Mouse (Mus musculus) MEL (cell line): ENCODE measurements around the gene Prr22. TPM values are rescaled to one million over a fixed set of nuclear protein-coding genes. Genes with fewer than 3 reads are reported as not detected.

Experiments
- DNase-seq: peaks from one replicate; pipeline ENCODE4 v3.0.0; 2011; ENCODE audit warnings: low read depth, low spot score
- H3K27ac ChIP-seq: 2 replicates; pipeline ENCODE4 v1.5.1; 2012; ENCODE audit warnings: low read depth, mild to moderate bottlenecking, control low read depth, low read length, moderate library complexity; ENCODE audit not compliant: control insufficient read depth
- H3K27me3 ChIP-seq, 2 experiments: fragments of 150-350 bp in 1 of 2; sonication (generic) in 1 of 2; 2 replicates each; pipeline ENCODE4 v1.6.1; 2012; ENCODE audit warnings: low read length in 2 of 2, mild to moderate bottlenecking in 2 of 2, improper control_type of control experiment in 1 of 2, moderate library complexity in 1 of 2; ENCODE audit not compliant: insufficient read depth in 2 of 2, control insufficient read depth in 1 of 2
- H3K36me3 ChIP-seq, 2 experiments: 2 replicates each; pipeline ENCODE4 v1.6.1; 2012 to 2014; ENCODE audit warnings: low read length in 2 of 2, improper control_type of control experiment in 1 of 2, inconsistent platforms in 1 of 2, mild to moderate bottlenecking in 1 of 2; ENCODE audit not compliant: insufficient read depth in 2 of 2, control insufficient read depth in 1 of 2
- H3K4me1 ChIP-seq, 2 experiments: fragments of 150-350 bp in 1 of 2; sonication (generic) in 1 of 2; 2 replicates each; pipeline ENCODE4 v1.6.1; 2012; ENCODE audit warnings: low read length in 2 of 2, improper control_type of control experiment in 1 of 2, mild to moderate bottlenecking in 1 of 2; ENCODE audit not compliant: insufficient read depth in 2 of 2, control insufficient read depth in 1 of 2
- H3K4me3 ChIP-seq, 2 experiments: fragments of 150-350 bp in 1 of 2; sonication (generic) in 1 of 2; 2 replicates each; pipeline ENCODE4 v1.5.1; 2012; ENCODE audit warnings: low read depth in 2 of 2, low read length in 2 of 2, mild to moderate bottlenecking in 2 of 2, moderate library complexity in 2 of 2, control low read depth in 1 of 2, improper control_type of control experiment in 1 of 2; ENCODE audit not compliant: control insufficient read depth in 1 of 2, insufficient read depth in 1 of 2
- H3K79me2 ChIP-seq: 2 replicates; pipeline ENCODE4 v1.6.1; 2012; ENCODE audit warnings: mild to moderate bottlenecking, low read length, moderate library complexity; ENCODE audit not compliant: control insufficient read depth, poor library complexity, insufficient read depth
- H3K9ac ChIP-seq: 2 replicates; pipeline ENCODE4 v1.6.1; 2012; ENCODE audit warnings: low read depth, mild to moderate bottlenecking, control low read depth, low read length, moderate library complexity; ENCODE audit not compliant: control insufficient read depth, poor library complexity, severe bottlenecking
- H3K9me3 ChIP-seq: fragments of 150-350 bp; sonication (generic); replicated peaks from 2 replicates; pipeline ENCODE4 v1.6.1; 2012; ENCODE audit warnings: mild to moderate bottlenecking, low read length, improper control_type of control experiment, moderate library complexity; ENCODE audit not compliant: insufficient read depth
- CHD2 ChIP-seq: IDR thresholded peaks from 2 replicates; pipeline ENCODE4 v1.6.1; 2011; ENCODE audit warnings: low read length, improper control_type of control experiment
- CTCF ChIP-seq, 3 experiments: IDR thresholded peaks in 2 of 3; conservative IDR thresholded peaks in 1 of 3; 2 replicates each; pipeline ENCODE4 v1.5.1; 2011 to 2012; ENCODE audit warnings: low read length in 3 of 3, low read depth in 2 of 3, mild to moderate bottlenecking in 2 of 3, improper control_type of control experiment in 1 of 3, inconsistent platforms in 1 of 3, mixed read lengths in 1 of 3, moderate library complexity in 1 of 3; ENCODE audit not compliant: control insufficient read depth in 1 of 3, insufficient read depth in 1 of 3, poor library complexity in 1 of 3, severe bottlenecking in 1 of 3
- GABPA ChIP-seq: IDR thresholded peaks from 2 replicates; pipeline ENCODE4 v1.6.1; 2012; ENCODE audit warnings: low read depth, mild to moderate bottlenecking, inconsistent platforms, low read length, improper control_type of control experiment, moderate library complexity
- HCFC1 ChIP-seq: IDR thresholded peaks from 2 replicates; pipeline ENCODE4 v1.6.1; 2012; ENCODE audit warnings: low read depth, mild to moderate bottlenecking, inconsistent platforms, low read length, improper control_type of control experiment, moderate library complexity
- MAZ ChIP-seq: IDR thresholded peaks from 2 replicates; pipeline ENCODE4 v1.6.1; 2012; ENCODE audit warnings: low read depth, mild to moderate bottlenecking, inconsistent platforms, low read length, improper control_type of control experiment
- MXI1 ChIP-seq: IDR thresholded peaks from 2 replicates; pipeline ENCODE4 v1.6.1; 2011; ENCODE audit warnings: mild to moderate bottlenecking, low read depth, low read length, improper control_type of control experiment
- MYC ChIP-seq: IDR thresholded peaks from 2 replicates; pipeline ENCODE4 v1.6.1; 2011; ENCODE audit warnings: low read depth, mild to moderate bottlenecking, low read length, improper control_type of control experiment, moderate library complexity
- NRF1 ChIP-seq: IDR thresholded peaks from 2 replicates; pipeline ENCODE4 v1.6.1; 2014; ENCODE audit warnings: low read depth, mild to moderate bottlenecking, inconsistent platforms, low read length, improper control_type of control experiment, moderate library complexity; ENCODE audit not compliant: poor library complexity, insufficient read depth, severe bottlenecking
- POLR2AphosphoS5 ChIP-seq: IDR thresholded peaks from 2 replicates; pipeline ENCODE4 v1.6.1; 2012; ENCODE audit warnings: low read depth, borderline replicate concordance, mild to moderate bottlenecking, inconsistent platforms, low read length, moderate library complexity, mixed read lengths
- RAD21 ChIP-seq: IDR thresholded peaks from 2 replicates; pipeline ENCODE4 v1.6.1; 2011; ENCODE audit warnings: mild to moderate bottlenecking, low read depth, low read length, improper control_type of control experiment
- RCOR1 ChIP-seq: IDR thresholded peaks from 2 replicates; pipeline ENCODE4 v1.6.1; 2012; ENCODE audit warnings: low read depth, mild to moderate bottlenecking, inconsistent platforms, low read length, improper control_type of control experiment
- SIN3A ChIP-seq: IDR thresholded peaks from 2 replicates; pipeline ENCODE4 v1.6.1; 2012; ENCODE audit warnings: low read length, improper control_type of control experiment, inconsistent platforms
- SMC3 ChIP-seq: IDR thresholded peaks from 2 replicates; pipeline ENCODE4 v1.6.1; 2011; ENCODE audit warnings: low read depth, low read length, improper control_type of control experiment
- TBP ChIP-seq: IDR thresholded peaks from 2 replicates; pipeline ENCODE4 v1.8.0; 2011; ENCODE audit warnings: low read depth, low read length, improper control_type of control experiment
- TCF12 ChIP-seq: IDR thresholded peaks from 2 replicates; pipeline ENCODE4 v1.6.1; 2014; ENCODE audit warnings: low read depth, mild to moderate bottlenecking, inconsistent platforms, low read length, improper control_type of control experiment, moderate library complexity
- ZC3H11A ChIP-seq: IDR thresholded peaks from 2 replicates; pipeline ENCODE4 v1.6.1; 2012; ENCODE audit warnings: low read depth, mild to moderate bottlenecking, inconsistent platforms, low read length, improper control_type of control experiment
- ZMIZ1 ChIP-seq: IDR thresholded peaks from 2 replicates; pipeline ENCODE4 v1.6.1; 2012; ENCODE audit warnings: low read depth, mild to moderate bottlenecking, inconsistent platforms, low read length, improper control_type of control experiment, moderate library complexity
- polyA plus RNA-seq, 2 experiments: library from polyadenylated mRNA; stranded (reverse) in 1 of 2; unstranded in 1 of 2; fragments of >175 nt in 1 of 2; fragments of >200 nt in 1 of 2; gene quantifications; 2 replicates each; pipeline versions ENCODE4 v1.2.1 to v1.2.4; 2012; ENCODE audit warnings: low replicate concordance in 2 of 2, low read depth in 1 of 2; ENCODE audit not compliant: insufficient read length in 2 of 2, insufficient read depth in 1 of 2, missing spikeins in 1 of 2
- total RNA-seq: library from RNA; depleted of rRNA; stranded (reverse); fragments of 300-350 nt; gene quantifications from 2 replicates; pipeline ENCODE4 v1.2.3, GENCODE M21; 2012

The Prr22 gene
- total and polyA plus RNA-seq, 3 experiments = 1.3 to 5.5 TPM; not detected in 1

GRCm38 (mm10) chr17:56729151-56729550, 40.9 kb upstream of the Prr22 start:
- Histone ChIP-seq H3K27me3 (peaks cover 0 to 1% of the 10 kb centered on the region in 2 experiments; a peak in 3 of 4 replicates), H3K36me3 (no peaks in the 10 kb centered on the region), H3K9me3 (no peaks in the 10 kb centered on the region), H3K9ac (no peak overlapping the region), H3K79me2 (no peaks in the 10 kb centered on the region), H3K4me1 (no peaks in the 10 kb centered on the region), H3K4me3 (no peak overlapping the region), H3K27ac (no peak overlapping the region)
- TF ChIP-seq SMC3 (no peak), RCOR1 (no peak), HCFC1 (no peak), CHD2 (no peak), MXI1 (no peak), TBP (no peak), ZMIZ1 (no peak), ZC3H11A (no peak), GABPA (no peak), SIN3A (no peak), POLR2AphosphoS5 (no peak)
- no peak for DNase-seq

- no peak overlapping the region for H3K9ac ChIP-seq
- TF ChIP-seq NRF1 (no peak), HCFC1 (no peak), MYC (no peak), RCOR1 (no peak), TCF12 (no peak)
- TF ChIP-seq, all 39 proteins: peak for 0
- Histone ChIP-seq H3K4me3 (no peak overlapping the region), H3K79me2 (no peaks in the 10 kb centered on the region), H3K9me3 (no peaks in the 10 kb centered on the region), H3K36me3 (no peaks in the 10 kb centered on the region), H3K27ac (no peak overlapping the region), H3K27me3 (peaks cover 0 to 1% of the 10 kb centered on the region in 2 experiments; a peak in 3 of 4 replicates), H3K4me1 (no peaks in the 10 kb centered on the region)
- DNase-seq = no peak
Measured at GRCm38 (mm10) chr17:56729656-56730055, 40.4 kb upstream of the Prr22 start.

- Histone ChIP-seq H3K9me3 (no peaks in the 10 kb centered on the region), H3K27ac (no peak overlapping the region)
- TF ChIP-seq RAD21 (peak; percentile 59), CTCF (IDR thresholded peaks at IDR 0.05 in 2 of 3, conservative IDR thresholded peaks at IDR 0.05 in 1 of 3; ENCODE audit: control insufficient read depth in 1 of 3, insufficient read depth in 1 of 3, low read depth in 2 of 3, low read length in 3 of 3, poor library complexity in 1 of 3, severe bottlenecking in 1 of 3) (peak; percentile 71 to 81 (median 71)), SMC3 (peak; percentile 67), MAZ (no peak)
- TF ChIP-seq, all 39 proteins: peak for 3
- Histone ChIP-seq H3K9ac (no peak overlapping the region), H3K4me1 (no peaks in the 10 kb centered on the region), H3K27me3 (no peaks in the 10 kb centered on the region; a peak in 1 of 4 replicates), H3K4me3 (no peak overlapping the region), H3K36me3 (no peaks in the 10 kb centered on the region), H3K79me2 (no peaks in the 10 kb centered on the region)
- peak; percentile 57 for DNase-seq
Measured at GRCm38 (mm10) chr17:56736534-56736933, 33.5 kb upstream of the Prr22 start.
